Mouse (Mus musculus): Measurements from ENCODE around the gene Slc35d1.

GRCm38 (mm10) chr4:103158781-103159180 lies 56.2 kb downstream of the Slc35d1 start:
- TF ChIP-seq EP300 (IDR thresholded peaks at IDR 0.05) (no peak), CTCF (IDR thresholded peaks at IDR 0.05) (no peak)

Measured in lung, postnatal 0 days (tissue).